In the genomic region with DNA sequence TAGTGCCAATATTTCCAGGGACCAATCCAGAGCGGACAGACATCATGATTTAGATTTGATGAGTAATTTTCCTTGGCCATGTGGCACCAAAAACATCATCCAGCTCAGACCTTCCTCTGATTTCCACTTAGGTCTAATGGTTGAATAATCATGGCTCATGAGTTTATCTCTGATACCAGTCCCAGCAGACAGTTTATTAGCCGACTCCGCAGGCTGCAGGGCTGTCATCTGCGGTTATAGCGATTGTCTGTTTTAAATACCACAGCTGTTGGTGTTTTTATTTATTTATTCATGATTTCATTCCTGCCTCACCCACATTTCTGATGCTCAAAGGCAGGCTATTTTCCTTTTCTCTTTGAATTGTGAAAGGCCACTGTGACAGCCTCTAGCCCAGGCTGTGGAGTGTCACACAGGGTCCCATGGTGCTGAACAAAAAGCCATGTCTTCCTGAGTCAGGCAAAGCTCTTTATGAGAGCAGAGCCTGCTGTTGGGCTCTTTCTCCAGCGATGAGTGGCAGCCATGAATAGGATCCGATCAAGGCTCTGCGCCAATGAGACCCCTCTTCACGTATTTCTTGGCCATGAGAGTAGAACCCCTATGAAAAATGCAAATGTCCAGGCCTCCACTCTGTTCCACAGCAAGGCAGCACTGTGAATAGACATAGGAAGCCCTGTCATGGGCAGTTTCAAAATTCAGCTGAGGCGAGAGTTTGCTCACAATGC, we compare ENCODE assay signal across 11 mouse cellular contexts.
DNase-seq lines count a peak whose midpoint lies in the region; ATAC-seq lines count a peak whose summit lies in the region.
"Had no signal": no experiment of that assay in that cellular context is flagged by ENCODE, and none has a peak within 500 bp of the region (broad histone marks: within the 10 kb centered on the region; RNA-seq: fewer than 3 reads in every experiment).

No protein-coding gene starts in this region.

- H3K4me1 ChIP-seq in neural tube, embryonic 15.5 days: peaks cover 7% of the 10 kb centered on the region; the same call in 1 of the 2 replicates
- H3K4me1 ChIP-seq: heart, embryonic 15.5 days had no signal

- WGBS in neural tube, embryonic 15.5 days: 43% methylated on average over 10 of the region's 10 CpGs

- H3K4me3 ChIP-seq in neural tube, embryonic 15.5 days (replicated peaks): no peak overlapping the region
- H3K4me3 ChIP-seq: heart, embryonic 15.5 days had no signal

- no peaks in the 10 kb centered on the region for H3K27me3 ChIP-seq in neural tube, embryonic 15.5 days (replicated peaks)
- H3K27me3 ChIP-seq: heart, embryonic 15.5 days had no signal

- no peak overlapping the region for H3K9ac ChIP-seq in neural tube, embryonic 15.5 days (replicated peaks)
- H3K9ac ChIP-seq: heart, embryonic 15.5 days had no signal

- no peak overlapping the region for H3K4me2 ChIP-seq in neural tube, embryonic 15.5 days
- H3K4me2 ChIP-seq: heart, embryonic 15.5 days had no signal

- peak overlapping the region; percentile 69 for H3K27ac ChIP-seq in neural tube, embryonic 15.5 days (replicated peaks)
- H3K27ac ChIP-seq: heart, embryonic 15.5 days had no signal

- peak; percentile 12 for DNase-seq in embryo, embryonic 10.5 days (ENCODE audit: low spot score)
- DNase-seq in embryo, embryonic 10 days (ENCODE audit: low spot score): no peak
- peak; percentile 13 for DNase-seq in retina, embryonic 14.5 days (ENCODE audit: low spot score)
- no peak for DNase-seq in retina, postnatal 1 day
- DNase-seq in layer of hippocampus, postnatal 10 days (ENCODE audit: low spot score in 2 of 2): peak; percentile 29 to 34
- DNase-seq in gastrocnemius, adult 8-10 months (ENCODE audit: low spot score in 2 of 2): no peak
- DNase-seq in cerebellum, adult 11 months: no peak
- DNase-seq: kidney, adult 2 months had no signal

- ATAC-seq in neural tube, embryonic 15.5 days (ENCODE audit: low FRiP score): peak; percentile 70
- ATAC-seq: lung, postnatal 0 days had no signal

- H3K36me3 ChIP-seq in neural tube, embryonic 15.5 days: no peaks in the 10 kb centered on the region
- H3K36me3 ChIP-seq: heart, embryonic 15.5 days had no signal

- no peaks in the 10 kb centered on the region for H3K9me3 ChIP-seq in neural tube, embryonic 15.5 days (replicated peaks)
- H3K9me3 ChIP-seq: heart, embryonic 15.5 days had no signal

Comparison
In these comparisons a context has a peak if more than half of its experiments do, and no peak if none do; other contexts are left out.
1. DNase-seq: peak in embryo, embryonic 10.5 days (single experiment), retina, embryonic 14.5 days (single experiment) and layer of hippocampus, postnatal 10 days (2 of 2); none in embryo, embryonic 10 days (single experiment), retina, postnatal 1 day (single experiment), gastrocnemius, adult 8-10 months (0 of 2) and cerebellum, adult 11 months (single experiment).